Mouse (Mus musculus): ENCODE results near the gene Cc2d1b.

Gene Cc2d1b

DNA sequence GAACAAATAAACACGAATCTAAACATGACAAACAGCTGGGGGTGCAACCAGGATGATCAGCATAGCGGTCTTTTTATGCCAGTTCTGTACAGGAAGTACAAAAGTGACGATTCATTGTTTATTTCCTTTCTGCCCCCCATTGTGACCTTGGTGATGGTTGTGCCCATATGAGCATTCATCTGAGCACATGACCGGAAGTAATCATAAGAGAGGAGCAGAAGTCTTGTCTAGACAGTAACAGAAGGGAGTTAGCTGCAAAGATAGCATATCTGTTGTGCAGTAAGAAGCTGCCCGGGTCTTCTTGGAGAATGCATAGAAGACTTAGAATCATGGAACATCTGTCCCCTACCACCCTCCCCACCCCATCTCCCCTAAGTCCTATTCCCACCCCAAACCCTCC lies 19.0 kb downstream of the Cc2d1b start:
- no peak for DNase-seq (ENCODE audit: low spot score in 2 of 2)

DNA sequence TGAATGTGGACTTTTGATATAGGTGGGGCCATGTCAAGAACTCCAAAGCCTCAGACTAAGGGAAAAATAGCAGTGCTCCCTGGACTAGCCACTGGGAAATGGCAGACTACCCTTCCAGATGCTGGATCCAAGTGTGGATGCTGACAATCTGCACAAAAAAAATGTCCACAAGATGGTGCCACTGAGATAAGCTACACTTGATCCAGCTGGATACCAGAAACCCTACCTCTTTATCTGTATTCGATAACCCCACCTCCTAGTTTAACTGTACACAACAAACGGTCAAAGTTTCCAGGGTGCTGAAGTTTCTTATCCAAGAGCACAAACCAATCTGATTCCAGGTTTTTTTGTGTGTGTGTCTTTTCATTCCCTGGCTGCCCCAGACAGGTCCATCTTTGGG lies 44.7 kb downstream of the Cc2d1b start:
- no peak for DNase-seq (ENCODE audit: low spot score in 2 of 2)
